Mouse (Mus musculus) liver, embryonic 14.5 days (tissue): ENCODE results near the gene Sirt4.

ENCODE experiments used
- CTCF ChIP-seq: IDR thresholded peaks from 2 replicates; pipeline ENCODE4 v1.5.1; 2016; ENCODE audit warnings: antibody characterized with exemption, low read depth, control low read depth
- EP300 ChIP-seq: IDR thresholded peaks from 2 replicates; pipeline ENCODE4 v1.6.1; 2016; ENCODE audit warnings: antibody characterized with exemption, low read depth

- TF ChIP-seq CTCF (no peak), EP300 (no peak)
These were observed 24.8 kb upstream of the Sirt4 start for GRCm38 (mm10) chr5:115509321-115509761.
